Mouse (Mus musculus) G1E (cell line): Measurements from ENCODE around the gene Pappa2.

Experiments used
- CTCF ChIP-seq: IDR thresholded peaks from 2 replicates; pipeline ENCODE4 v1.5.1; 2012; ENCODE audit warnings: low read depth, low read length, inconsistent platforms, mixed read lengths
- GATA1 ChIP-seq: IDR thresholded peaks from 2 replicates; pipeline ENCODE4 v1.6.1; 2012; ENCODE audit warnings: borderline replicate concordance, low read length, inconsistent platforms, mixed read lengths
- POLR2AphosphoS5 ChIP-seq: IDR thresholded peaks from 2 replicates; pipeline ENCODE4 v1.6.1; 2012; ENCODE audit warnings: low read depth, low read length, inconsistent platforms; ENCODE audit not compliant: insufficient replicate concordance
- TAL1 ChIP-seq: conservative IDR thresholded peaks from 2 replicates; pipeline ENCODE4 v1.6.1; 2012; ENCODE audit warnings: low read depth, low read length, inconsistent platforms, mixed read lengths

DNA sequence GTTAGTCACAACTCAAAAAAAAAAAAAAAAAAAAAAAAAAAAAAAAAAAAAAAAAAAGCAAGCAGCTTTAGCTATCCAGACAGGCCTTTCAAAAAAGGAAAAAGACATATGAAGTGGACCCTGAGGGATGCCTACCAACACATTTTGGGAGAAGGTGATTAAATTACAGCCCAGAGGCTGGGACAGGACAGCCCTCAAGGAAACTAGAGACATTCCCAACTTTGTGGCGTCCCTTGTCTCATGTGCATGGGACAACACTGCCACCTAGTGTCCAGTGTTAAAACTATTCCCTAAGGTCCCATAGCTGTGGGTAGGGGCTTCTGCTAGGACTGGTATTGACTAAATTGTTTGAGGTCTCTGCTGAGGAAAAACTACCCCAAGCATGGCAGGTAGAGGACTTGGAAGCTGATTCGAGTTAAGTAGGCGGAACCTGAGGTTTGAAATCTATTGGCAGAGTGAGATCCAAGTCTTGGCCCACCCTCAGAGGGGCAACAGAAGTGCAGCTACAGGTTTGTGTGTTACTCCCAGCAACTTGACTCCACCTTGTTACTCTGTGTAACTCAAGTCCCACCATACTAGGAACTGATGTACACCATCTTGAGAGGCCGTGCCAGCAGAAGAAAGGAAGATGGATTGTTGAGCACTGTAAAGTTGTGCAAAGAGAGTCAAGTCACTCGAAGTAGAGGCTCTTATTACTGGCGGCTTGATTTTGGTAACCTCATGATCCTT is 26.6 kb downstream of the Pappa2 start:
- no peak for TF ChIP-seq CTCF
- no peak for TF ChIP-seq POLR2AphosphoS5
- no peak for TF ChIP-seq GATA1
- TF ChIP-seq TAL1, result no peak
